Mouse (Mus musculus) bone marrow macrophage, adult 2 months (primary cell): ENCODE data around the gene Uso1.

Experiments used
- CTCF ChIP-seq: IDR thresholded peaks from 2 replicates; pipeline ENCODE4 v1.5.1; 2012; ENCODE audit warnings: low read depth, mild to moderate bottlenecking, low read length, moderate library complexity
- POLR2A ChIP-seq: IDR thresholded peaks from 2 replicates; pipeline ENCODE4 v1.6.1; 2012; ENCODE audit warnings: mild to moderate bottlenecking, low read depth, low read length, borderline replicate concordance

DNA sequence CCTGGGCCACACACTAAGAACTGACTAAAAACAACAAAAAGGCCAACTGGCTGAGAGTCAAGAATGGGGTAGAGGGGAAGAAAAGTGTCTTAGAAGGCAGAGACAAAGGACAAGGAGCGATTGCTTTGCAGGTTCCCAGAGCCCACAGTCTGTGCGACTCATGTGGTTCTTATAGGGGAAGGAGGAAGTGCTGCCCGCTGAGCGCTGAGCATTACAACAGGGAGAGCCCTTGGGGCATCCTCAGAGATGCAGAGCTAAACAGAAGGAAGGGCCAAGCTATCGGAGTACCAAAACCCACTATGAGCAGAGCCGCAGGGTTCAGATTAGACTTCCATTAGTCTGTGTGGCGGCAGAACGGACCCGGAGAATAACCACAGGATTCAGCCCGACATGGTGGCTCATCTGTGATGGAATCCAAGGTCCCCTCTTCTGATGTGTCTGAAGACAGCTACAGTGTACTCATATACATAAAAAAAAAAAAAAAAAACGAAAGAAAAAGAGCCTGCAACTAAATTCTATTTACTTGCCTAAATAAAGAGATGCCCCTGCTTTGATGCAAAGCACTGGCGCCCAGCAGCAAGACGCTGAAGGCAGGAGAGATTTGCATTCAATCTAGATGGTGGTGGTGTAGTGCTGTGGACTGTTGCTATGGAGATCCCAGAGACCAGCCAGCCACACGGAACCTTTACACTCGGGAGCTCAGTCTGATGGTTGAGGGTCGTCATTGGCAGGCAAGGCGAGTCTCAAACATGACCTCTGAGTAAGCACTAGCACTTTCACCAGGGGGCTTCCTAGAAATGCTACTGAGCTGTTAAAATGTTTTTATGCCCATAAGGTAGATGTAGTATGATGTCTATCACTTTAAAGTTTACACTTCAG is 81.4 kb downstream of the Uso1 start:
- TF ChIP-seq CTCF = no peak
- TF ChIP-seq POLR2A = no peak
